Mouse (Mus musculus) left cerebral cortex, postnatal 10 days (tissue): ENCODE data around the gene 1110032A03Rik. TPM values are rescaled to one million over a fixed set of nuclear protein-coding genes. Genes with fewer than 3 reads are reported as not detected.

Source experiments
- DNase-seq, 2 experiments: peaks; one replicate each; pipeline ENCODE4 v3.0.0; 2021 to 2022; ENCODE audit warnings: low spot score in 2 of 2, mixed read lengths in 1 of 2; ENCODE audit errors: extremely low spot score in 1 of 2
- intact Hi-C: fragments of 180-260 bp; cut with DNase I; formaldehyde crosslinking; loops from one replicate; pipeline ENCODE4 v1.15.1; 2025
- total RNA-seq, 2 experiments: library from RNA; stranded (reverse); gene quantifications; 2 replicates each; pipeline ENCODE4 v1.2.3; 2021

The 1110032A03Rik gene
- total RNA-seq, 2 experiments from 2014 or later, result 27.0 to 28.7 TPM

DNA sequence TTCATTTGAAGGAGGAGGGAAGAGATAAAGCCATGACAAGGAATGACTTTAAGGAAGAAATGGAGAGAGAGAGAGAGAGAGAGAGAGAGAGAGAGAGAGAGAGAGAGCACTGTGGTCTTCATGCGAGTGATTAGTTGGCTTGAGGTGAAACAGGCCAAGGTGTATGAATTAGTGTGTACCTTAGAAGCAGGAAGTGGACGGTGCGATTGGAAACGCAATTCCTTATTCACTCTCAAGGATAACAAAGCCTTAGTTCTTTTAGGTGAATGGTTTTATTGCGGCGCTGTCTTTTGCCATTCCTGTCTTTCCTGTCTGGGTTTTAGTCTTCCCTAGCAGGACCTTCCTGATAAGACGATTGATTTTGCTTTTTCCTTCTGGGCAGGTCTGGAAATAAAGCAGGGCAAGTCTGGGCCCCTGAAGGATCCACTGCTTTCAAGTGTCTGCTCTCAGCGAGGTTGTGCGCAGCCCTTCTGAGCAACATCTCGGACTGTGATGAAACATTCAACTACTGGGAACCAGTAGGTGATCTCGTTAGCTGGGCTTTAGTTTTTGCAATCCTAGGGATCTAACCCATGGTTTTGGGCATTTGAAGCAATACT is 941 bp upstream of the 1110032A03Rik start:
- intact Hi-C loops, result no loop called here
- DNase-seq, result no peak

DNA sequence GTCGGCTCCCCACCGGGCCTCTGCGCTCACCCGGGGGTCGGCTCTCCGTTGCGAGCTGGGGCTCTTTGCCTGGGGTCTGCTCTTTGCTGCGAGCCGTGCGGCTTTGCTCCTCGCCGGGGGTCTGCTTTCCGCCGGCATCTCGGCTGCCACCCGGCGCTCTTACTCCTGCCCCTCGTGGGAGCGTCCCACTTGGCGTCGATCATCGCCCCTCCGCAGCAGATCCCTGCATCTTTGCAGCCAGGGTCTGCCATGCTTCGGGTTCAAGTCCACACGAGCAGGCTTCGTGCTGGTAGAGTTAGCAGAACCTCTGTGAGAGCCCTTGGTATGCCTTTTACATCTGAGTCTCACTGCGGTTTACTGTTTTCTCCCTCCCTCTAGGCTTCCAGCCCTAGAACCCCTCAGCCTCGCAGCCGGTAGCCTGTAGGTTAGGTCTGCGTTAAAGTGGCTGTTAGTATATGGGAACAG is 374 bp upstream of the 1110032A03Rik start:
- intact Hi-C loops, result no loop called here
- no peak for DNase-seq

DNA sequence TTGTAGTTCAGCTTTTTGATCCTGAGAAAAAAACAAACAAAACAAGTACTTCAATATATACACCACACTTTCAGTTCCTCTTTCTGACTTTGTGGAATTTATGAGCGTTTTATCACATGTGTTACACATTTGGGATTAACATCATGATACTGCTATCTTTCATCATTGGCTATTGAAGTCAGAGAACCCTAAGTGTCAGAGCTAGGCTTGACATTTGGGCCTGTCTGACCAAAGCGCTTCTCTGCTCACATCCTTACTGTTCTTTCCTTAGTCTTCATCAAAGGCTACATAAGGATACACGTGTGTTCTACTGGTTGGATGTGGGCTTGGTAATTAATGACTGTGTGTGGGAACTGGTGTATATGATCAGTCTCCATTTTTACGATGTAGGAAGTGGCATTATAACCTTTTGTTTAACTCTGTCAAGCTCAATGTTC is 1.3 kb downstream of the 1110032A03Rik start:
- intact Hi-C loops, result no loop called here

DNA sequence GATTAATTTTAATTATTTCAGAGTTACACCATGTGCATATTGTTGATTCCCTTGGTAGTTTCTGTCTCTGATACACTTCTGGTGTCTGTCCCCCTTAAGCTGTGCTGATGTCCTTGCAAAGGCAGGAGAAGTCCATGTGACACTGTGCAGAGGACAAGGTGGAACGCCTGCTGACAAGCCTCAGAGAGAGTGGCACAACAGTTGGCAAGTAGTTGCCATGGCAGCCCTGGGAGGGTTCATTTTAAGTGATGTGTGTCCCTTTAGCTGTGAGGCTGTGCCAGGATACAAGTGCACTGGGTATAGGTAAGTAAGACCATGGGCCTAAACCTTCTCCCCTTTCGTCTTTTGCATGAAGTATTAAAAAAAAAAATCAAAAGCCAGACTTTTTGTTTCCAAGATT is 5.3 kb downstream of the 1110032A03Rik start:
- DNase-seq, result no peak
- intact Hi-C loops, result no loop called here

More for the DNA sequence above, 1.3 kb downstream of the 1110032A03Rik start:
- no peak for DNase-seq

DNA sequence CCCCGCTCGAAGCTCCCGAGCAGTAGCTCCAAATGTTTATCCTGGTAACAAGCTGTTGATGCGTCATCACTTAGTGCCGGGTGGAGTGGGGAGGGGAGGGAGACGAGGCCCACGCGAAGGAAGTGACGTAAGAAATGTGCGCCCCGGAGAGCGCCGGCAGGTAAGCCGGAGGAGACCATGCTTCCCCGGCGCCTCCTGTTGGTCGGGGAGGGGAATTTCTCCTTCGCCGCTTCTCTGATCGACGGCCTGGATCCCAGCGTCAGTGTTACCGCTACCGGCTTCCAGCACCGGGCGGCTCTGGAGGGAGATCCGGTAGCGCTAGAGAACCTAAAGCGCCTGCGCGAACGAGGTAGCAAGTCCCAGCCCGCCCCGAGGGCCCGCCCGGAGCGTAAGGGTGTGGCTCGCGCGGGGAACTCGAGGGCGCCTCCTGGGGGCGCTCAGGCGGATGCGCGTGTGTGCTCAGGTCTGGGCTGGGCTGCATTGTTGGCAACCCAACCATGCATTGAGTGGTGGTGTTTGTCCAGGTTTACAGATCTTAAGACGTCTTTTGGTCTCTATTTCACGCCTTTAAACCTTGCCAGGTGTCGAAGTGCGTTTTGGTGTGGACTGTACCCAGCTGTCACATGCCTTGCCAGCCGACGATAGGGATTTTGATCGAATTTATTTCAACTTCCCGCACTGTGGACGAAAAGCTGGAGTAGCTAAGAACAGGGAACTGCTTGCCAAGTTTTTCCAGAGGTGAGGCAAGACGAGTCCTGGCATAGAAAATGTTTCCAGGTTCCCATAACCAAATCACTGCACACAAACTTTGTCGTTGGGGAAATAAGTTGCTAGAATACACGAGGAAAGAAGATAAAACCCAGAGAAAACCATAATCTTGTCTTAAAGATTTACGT is 7.0 kb downstream of the 1110032A03Rik start, which contains the start of gene Fdxacb1:
Fdxacb1 (plus strand) TSS at position 130 of the 896 bp plus-strand sequence.
- DNase-seq, result peak; percentile 98 to 99
- intact Hi-C loops, result loop anchor here (5.0 kb wide), 1 partner anchor 71 kb away; no protein-coding TSS in a partner anchor

DNA sequence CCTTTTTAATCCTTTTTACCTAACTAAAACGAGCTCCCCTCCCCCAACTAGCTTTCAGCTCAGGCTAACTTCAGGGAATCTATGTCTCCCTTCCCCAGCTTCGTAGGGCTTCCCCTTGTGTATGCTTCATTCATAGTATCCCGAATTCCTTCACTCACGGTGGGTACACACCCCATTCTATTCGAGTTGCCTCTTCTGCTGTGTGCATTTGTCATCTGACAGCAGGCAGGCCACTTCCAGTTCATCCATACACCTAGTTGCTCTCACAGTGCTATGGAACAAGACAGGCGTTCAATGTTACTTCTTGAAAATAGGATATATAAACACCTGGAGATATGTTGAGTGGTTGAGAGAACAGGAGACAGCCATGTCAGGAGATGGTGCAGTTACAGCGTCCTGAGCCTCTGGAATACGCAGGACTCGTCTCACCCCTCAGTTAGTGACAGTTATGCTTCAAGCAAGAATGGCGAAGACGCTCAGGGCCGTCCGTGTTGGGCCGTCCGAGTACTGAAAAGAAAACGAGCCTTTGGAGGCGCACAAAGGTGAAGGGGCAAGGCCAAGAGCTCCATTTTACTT is 7.7 kb downstream of the 1110032A03Rik start:
- DNase-seq, result no peak
- intact Hi-C loops, result loop anchor here (5.0 kb wide), 1 partner anchor 70 kb away; no protein-coding TSS in a partner anchor

DNA sequence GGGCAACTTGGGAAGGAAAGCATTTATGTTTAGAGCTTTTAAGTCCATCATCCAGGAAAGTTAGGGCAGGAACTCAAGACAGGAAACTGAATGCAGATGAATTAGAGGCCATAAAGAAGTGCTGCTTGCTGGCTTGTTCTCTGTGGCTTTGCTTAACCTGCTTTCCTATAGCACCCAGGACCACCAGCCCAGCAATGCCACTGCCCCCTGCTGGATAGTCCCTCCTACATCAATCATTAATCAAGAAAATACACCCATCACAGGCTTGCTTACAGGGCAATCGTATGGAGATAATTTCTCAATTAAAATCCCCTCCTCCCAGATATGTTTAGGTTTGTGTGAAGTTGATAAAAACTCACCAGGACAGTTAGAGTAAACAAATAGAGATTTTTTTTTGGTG is 12.0 kb downstream of the 1110032A03Rik start:
- intact Hi-C loops, result no loop called here
- no peak for DNase-seq

DNA sequence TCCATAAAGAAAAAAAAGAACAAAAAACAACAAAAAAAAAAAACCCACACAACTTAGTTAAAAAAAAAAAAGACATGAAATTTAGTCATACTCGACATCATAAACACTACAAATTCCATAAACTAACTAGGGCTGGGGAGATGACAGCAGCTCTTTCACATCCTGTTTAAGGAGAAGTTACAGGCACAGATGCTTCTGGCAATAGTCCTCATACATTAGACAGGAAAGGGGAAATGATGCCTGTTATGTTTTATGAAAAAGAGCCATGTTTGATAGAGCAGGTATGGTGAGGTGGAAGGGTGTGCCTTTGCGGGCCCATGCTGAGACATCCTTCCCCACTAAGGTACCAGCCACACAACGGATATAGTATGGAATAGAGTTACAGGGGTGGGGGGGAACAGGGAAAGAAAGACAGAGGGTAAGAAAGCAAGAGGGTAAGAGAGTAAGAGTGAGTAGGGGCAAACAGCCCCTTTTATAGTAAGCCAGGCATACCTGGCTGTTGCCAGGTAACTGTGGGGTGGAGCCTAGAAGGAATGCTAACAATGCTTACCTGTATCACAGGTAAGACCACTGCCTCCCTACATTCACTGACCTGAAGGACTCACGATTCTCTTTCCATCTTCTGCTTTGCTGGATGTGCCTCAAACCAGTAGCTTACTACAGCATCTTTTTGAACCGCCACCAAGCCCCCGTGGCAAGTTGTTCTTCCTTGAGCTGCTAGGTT is 13.6 kb downstream of the 1110032A03Rik start:
- no peak for DNase-seq
- intact Hi-C loops, result no loop called here

DNA sequence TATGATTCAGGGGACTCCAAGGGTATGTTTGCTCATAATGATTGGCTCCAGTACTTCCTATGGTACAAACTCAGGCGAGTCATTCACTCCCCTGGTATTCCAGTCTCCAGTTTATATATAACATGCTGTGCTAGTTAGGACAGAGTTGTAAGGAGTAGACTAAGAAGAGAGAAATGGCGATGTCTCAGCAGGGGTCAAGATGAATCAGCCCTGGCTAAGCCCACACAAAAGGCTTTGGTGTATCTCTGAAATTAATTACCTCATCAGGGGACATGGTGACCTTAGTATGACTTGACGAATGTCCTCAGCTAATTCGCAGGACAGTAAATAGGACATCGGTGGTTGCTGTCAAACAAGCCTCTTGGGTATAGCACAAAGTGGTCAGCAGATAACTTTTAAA is 18.6 kb downstream of the 1110032A03Rik start:
- intact Hi-C loops, result loop anchor here (5.0 kb wide), 1 partner anchor 521 kb away; the partner anchor contains the start of gene Colca2
- DNase-seq, result no peak

DNA sequence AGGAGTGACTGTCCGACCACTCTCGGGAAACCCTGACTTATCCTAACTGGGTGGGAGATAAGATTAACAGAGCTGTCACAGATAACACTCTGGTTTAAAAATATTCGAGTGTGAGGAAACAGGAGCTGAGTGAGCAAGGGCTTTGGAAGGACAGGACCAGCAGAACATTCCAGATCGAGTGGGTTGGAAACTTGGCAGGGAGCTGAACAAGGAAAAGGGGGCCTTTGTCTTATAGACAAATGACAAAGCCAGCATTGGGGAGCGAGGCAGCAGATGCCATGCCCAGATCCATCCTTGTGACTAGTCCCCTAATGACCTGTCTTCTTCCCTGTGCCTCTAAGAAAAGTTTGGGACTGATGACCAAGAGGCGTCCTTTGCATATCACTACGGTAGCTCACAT is 21.4 kb downstream of the 1110032A03Rik start:
- no peak for DNase-seq

DNA sequence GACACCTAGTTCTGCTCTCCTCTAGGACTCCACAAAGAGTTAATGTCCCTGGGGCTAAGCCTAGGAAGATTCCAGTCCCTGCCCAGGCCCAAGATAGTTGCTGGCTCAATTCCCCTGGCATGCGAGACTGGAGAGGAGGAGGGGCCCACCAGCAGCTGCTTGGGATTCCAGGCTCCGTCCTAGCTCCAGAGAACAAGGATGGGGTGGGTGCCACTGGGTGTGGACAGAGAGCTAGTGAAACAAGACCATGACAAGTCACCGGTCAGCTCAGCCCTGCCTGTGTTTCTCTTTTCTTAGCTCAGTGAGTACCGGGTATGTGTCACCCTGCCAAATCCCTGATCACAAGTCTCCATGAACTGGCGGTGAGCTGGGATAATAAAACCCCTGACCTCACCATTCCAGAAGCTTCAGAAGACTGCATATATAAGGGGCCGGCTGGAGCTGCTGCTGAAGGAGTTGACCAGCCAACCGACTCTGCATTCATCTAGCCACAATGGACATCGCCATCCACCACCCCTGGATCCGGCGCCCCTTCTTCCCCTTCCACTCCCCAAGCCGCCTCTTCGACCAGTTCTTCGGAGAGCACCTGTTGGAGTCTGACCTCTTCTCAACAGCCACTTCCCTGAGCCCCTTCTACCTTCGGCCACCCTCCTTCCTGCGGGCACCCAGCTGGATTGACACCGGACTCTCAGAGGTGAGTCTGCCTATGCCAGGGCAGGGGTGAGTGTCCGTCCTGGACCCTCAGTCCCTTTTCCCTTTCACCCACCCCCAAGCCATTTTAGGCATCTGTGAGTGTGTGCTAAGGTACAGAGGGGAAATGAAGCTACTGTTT is 22.3 kb downstream of the 1110032A03Rik start:
- DNase-seq, result peak; percentile 67 to 87
- intact Hi-C loops, result no loop called here

More for the DNA sequence above, 21.4 kb downstream of the 1110032A03Rik start:
- intact Hi-C loops, result no loop called here

DNA sequence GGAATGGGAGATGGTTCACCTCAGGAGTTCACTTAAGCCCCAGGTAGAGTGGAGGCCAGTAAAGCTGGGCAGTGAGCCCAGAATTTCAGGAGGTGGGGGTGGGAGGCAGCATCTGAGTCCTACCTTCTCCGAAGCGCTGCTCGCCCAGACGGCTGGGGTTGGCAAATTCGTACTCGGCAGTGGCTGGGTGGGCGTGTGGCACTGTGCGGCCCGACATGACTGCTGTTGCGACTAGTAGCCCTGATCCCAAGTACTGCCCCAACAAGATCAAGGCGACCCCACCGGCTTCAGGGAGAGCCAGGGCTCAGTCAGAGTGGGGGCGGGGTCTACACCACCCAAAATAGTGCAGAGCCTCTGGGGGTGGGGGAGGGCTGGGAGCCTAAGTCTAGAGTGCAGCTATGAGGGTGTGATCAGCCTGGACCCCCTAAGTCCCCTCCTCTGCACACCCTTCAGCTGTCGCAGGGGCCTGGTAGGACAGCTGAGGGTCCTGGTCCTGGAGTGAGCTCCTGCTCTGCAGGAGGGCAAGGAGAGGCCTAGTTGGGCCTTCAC is 23.2 kb downstream of the 1110032A03Rik start, which contains the start of gene Hspb2:
Hspb2 (minus strand) TSS at position 301 of the 549 bp plus-strand sequence.
- DNase-seq, result peak in 1 of 2 experiments; percentile 65
- intact Hi-C loops, result no loop called here

DNA sequence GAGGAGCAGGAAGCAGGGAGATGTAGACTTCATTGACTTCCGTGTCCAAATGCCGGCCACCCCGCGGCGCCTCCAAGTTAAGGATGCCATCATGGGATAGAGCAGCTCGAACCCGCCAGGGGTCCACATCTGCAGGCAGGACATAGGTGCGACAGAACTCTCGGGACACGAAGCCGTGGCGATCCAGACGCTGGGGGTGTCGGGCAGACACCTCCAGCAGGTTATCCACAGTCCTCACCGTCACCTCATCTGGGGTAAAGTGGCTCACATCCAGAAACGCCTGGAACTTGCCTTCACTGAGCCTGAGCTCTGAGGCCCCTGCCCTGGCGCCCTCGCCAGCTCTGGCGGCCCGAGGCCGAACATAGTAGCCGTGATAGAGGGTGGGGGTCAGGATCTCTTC is 24.0 kb downstream of the 1110032A03Rik start, which contains the start of gene Cryab:
Cryab (plus strand) TSS at position 3 of the 400 bp plus-strand sequence.
- DNase-seq, result no peak
- intact Hi-C loops, result no loop called here

DNA sequence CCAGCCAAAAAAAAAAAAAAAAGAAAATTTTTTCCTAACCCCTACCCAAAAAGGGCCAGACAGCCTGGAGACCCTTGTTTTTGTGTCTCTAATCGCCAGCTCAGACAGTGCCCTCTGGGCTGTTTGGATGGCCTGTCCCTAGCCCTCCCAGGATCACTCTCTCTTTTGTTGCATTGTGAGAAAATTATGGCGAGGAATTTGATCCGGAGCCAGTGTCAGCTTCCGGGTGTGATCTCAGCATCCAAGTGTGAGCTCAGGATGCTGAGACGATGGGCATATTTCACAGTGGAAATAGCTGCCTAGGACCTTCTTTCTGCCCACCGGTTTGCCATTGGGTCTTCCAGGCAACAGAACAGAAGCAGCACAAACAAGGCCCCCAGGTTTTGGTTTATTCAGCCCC is 24.6 kb downstream of the 1110032A03Rik start:
- intact Hi-C loops, result no loop called here

DNA sequence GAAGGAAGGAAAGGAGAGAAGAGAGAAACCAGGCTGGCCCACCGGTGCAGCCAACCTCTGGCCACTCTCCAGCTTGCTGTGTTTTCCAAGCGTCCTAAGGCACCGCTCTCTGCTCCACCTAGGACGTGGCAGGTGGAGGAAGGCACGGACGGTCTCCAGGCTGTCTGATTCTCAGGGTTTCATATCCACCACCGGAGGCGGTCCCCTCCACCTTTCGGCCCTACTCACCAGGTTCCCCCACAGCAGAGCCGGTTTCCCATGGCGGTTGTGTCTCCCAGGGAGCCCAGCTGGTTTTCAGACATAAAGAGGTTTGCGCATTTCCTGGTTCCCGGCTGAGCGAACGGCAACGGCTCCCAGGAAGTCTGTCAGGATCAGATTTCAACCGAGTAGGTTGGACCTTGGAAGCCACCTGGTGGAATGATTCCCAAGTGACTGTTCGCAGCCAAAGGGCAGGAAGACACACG is 29.1 kb downstream of the 1110032A03Rik start, which contains the start of gene 2310030G06Rik:
2310030G06Rik (minus strand) TSS at position 323 of the 464 bp plus-strand sequence.
- DNase-seq, result no peak
- intact Hi-C loops, result no loop called here

More for the DNA sequence above, 24.6 kb downstream of the 1110032A03Rik start:
- DNase-seq, result no peak

DNA sequence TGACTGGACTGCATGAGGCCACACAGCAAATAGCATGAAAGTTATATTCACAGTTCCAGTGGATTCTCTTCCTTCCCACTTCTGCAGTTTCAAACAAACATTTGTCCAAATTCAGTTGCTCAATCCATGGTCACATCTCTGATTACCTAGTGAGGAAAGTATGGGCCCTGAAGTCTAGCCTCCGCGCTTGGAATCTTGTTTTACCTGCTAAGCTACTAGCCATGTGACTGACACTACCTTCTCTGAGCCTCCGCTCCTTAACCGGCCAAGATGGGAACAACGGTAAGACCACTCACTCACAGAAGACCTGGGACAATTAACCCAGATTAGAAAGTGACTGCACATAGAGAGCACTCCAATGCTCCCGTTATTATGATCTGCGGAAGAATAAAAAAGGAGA is 29.5 kb downstream of the 1110032A03Rik start:
- intact Hi-C loops, result no loop called here

DNA sequence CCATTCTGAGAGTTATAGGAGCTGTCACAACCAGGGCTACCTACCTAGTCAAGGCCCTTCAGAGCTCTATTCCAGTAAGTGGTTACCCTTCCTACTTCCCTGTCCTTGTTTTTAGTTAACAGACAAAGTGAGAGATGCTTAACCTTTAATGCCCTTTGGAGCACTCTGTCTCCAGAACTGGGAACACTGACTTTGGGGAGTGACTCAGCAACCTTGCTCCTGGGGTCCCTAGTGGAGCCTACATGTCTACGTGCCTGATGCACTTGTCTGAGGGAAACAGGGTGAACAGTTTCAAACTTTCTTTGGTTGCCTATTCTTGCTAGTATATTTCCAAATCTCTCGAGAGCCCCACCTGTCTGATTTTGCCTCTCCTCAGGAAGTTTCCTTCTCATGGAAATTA is 32.6 kb downstream of the 1110032A03Rik start:
- intact Hi-C loops, result no loop called here
- no peak for DNase-seq

More for the DNA sequence above, 29.5 kb downstream of the 1110032A03Rik start:
- DNase-seq, result no peak
